Mouse (Mus musculus): ENCODE results near the gene Gm9507.
"Not testable (repeated sequence)": the region's sequence is repeated elsewhere in the genome, so short reads cannot be mapped to it uniquely, and the experiment has no call there.

Gm9507 gene

GRCm38 (mm10) chr10:77771225-77771624 lies 40.4 kb downstream of the Gm9507 start, which contains the start of gene Gm3238:
Gene Gm3238 (minus strand): TSS chr10:77771325.
- DNase-seq (ENCODE audit: low spot score) = not testable (repeated sequence)

- no peak for DNase-seq (ENCODE audit: low spot score)
Measured at GRCm38 (mm10) chr10:77769727-77770126, 41.9 kb downstream of the Gm9507 start.
